Mouse (Mus musculus) liver, postnatal 0 days (tissue): ENCODE measurements around the gene Gpr87. TPM values are rescaled to one million over a fixed set of nuclear protein-coding genes. Genes with fewer than 3 reads are reported as not detected.

ENCODE experiments used
- ATAC-seq: fragments of 200-750 bp; cut with Nextera tagmentation; 2 replicates; pipeline ENCODE4 v1.8.0; 2017; ENCODE audit warnings: mild to moderate bottlenecking, moderate library complexity
- DNase-seq: peaks from one replicate; pipeline ENCODE4 v3.0.0-alpha.2; 2016
- H3K27ac ChIP-seq: fragments of 300-500 bp; sonication (generic); 2 replicates; pipeline ENCODE4 v1.5.1; 2014; ENCODE audit warnings: antibody characterized with exemption, moderate library complexity, mild to moderate bottlenecking, low read depth
- H3K27me3 ChIP-seq: fragments of 300-500 bp; sonication (generic); 2 replicates; pipeline ENCODE4 v1.6.1; 2014; ENCODE audit warnings: low read length, control low read depth, mixed read lengths; ENCODE audit not compliant: insufficient read depth
- H3K36me3 ChIP-seq: fragments of 300-500 bp; sonication (generic); replicated peaks from 2 replicates; pipeline ENCODE4 v1.6.1; 2014; ENCODE audit warnings: mild to moderate bottlenecking, control low read depth, low read length, moderate library complexity, mixed read lengths; ENCODE audit not compliant: insufficient read depth
- H3K4me1 ChIP-seq: fragments of 300-500 bp; sonication (generic); 2 replicates; pipeline ENCODE4 v1.6.1; 2014; ENCODE audit warnings: antibody characterized with exemption, mild to moderate bottlenecking, control low read depth; ENCODE audit not compliant: insufficient read depth
- H3K4me2 ChIP-seq: fragments of 300-500 bp; sonication (generic); 2 replicates; pipeline ENCODE4 v1.6.1; 2014; ENCODE audit warnings: low read depth, mild to moderate bottlenecking, low read length, moderate library complexity, mixed read lengths
- H3K4me3 ChIP-seq: fragments of 300-500 bp; sonication (generic); 2 replicates; pipeline ENCODE4 v1.5.1; 2014; ENCODE audit warnings: low read depth, low read length
- H3K9ac ChIP-seq: fragments of 300-500 bp; sonication (generic); replicated peaks from 2 replicates; pipeline ENCODE4 v1.6.1; 2014; ENCODE audit warnings: mild to moderate bottlenecking, moderate library complexity
- H3K9me3 ChIP-seq: fragments of 300-500 bp; sonication (generic); 2 replicates; pipeline ENCODE4 v1.6.1; 2016; ENCODE audit warnings: mild to moderate bottlenecking, control low read depth, low read length, mixed read lengths
- CTCF ChIP-seq: sonication (generic); IDR thresholded peaks from 2 replicates; pipeline ENCODE4 v1.5.1; 2016; ENCODE audit warnings: antibody characterized with exemption, low read depth
- EP300 ChIP-seq: IDR thresholded peaks from 2 replicates; pipeline ENCODE4 v1.6.1; 2016; ENCODE audit warnings: antibody characterized with exemption, low read depth, mild to moderate bottlenecking
- WGBS: fragments of 180-500 bp; shearing (Covaris S2); extraction: QIAGEN DNeasy Blood & Tissue Kit; methylation state at CpG from one replicate; pipeline ENCODE4 v1.1.7; 2014; ENCODE audit not compliant: insufficient replicate concordance; 5-methylcytosine and 5-hydroxymethylcytosine counted together
- polyA plus RNA-seq: library from polyadenylated mRNA; unstranded; fragments of >200 nt; fragmentation: Nextera tagmentation; extraction: Ambion mirVana; gene quantifications from 2 replicates; pipeline ENCODE4 v1.2.1, GENCODE M21; 2015

The Gpr87 gene
- polyA plus RNA-seq, 1 experiment from 2014 or later = not detected

- no peak overlapping the region for H3K9ac ChIP-seq
- H3K36me3 ChIP-seq = no peaks in the 10 kb centered on the region
- H3K4me2 ChIP-seq = no peak overlapping the region
- H3K27ac ChIP-seq = no peak overlapping the region
- DNase-seq (no peak), ATAC-seq (no peak)
- H3K27me3 ChIP-seq = no peaks in the 10 kb centered on the region
- no peaks in the 10 kb centered on the region for H3K4me1 ChIP-seq
- H3K4me3 ChIP-seq = no peak overlapping the region
- no peaks in the 10 kb centered on the region for H3K9me3 ChIP-seq
- 72% methylated on average over 2 of the region's 2 CpGs for WGBS
- TF ChIP-seq EP300 = no peak
- TF ChIP-seq CTCF = no peak
These were observed 27.4 kb downstream of the Gpr87 start for GRCm38 (mm10) chr3:59167417-59168054.

GRCm38 (mm10) chr3:59160465-59160864, 34.4 kb downstream of the Gpr87 start:
- Histone ChIP-seq H3K9ac (no peak overlapping the region), H3K4me2 (no peak overlapping the region), H3K27ac (no peak overlapping the region), H3K4me3 (no peak overlapping the region), H3K36me3 (no peaks in the 10 kb centered on the region), H3K27me3 (no peaks in the 10 kb centered on the region), H3K9me3 (no peaks in the 10 kb centered on the region), H3K4me1 (no peaks in the 10 kb centered on the region)
- TF ChIP-seq EP300 = no peak
- no peak for TF ChIP-seq CTCF
- ATAC-seq (no peak), DNase-seq (no peak)
- 51% methylated on average over 1 of the region's 1 CpGs for WGBS

DNA sequence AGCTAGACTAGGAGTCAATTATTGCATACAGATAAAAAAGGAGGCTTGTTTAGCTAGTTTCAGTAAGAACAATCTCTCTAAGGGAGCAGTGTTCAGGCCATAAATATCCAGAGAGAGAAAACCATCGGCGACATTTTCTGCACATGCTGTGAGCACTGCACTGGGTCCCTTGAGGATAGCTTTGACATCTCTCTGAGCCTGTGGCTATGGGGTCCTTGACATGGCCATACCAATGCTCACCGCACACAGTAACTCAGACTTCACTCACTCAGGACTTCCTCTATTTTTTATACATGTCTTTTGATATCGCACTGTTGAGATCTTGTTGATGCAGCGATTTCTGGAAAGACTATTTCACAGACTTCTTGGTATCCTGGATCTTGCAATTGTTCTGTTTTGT, 37.9 kb downstream of the Gpr87 start:
- WGBS = 78% methylated on average over 5 of the region's 5 CpGs
- no peak overlapping the region for H3K27ac ChIP-seq
- TF ChIP-seq CTCF = no peak
- TF ChIP-seq EP300 = no peak
- H3K4me1 ChIP-seq = no peaks in the 10 kb centered on the region
- H3K9me3 ChIP-seq = no peaks in the 10 kb centered on the region
- H3K36me3 ChIP-seq = no peaks in the 10 kb centered on the region
- H3K9ac ChIP-seq = no peak overlapping the region
- no peak overlapping the region for H3K4me2 ChIP-seq
- no peaks in the 10 kb centered on the region for H3K27me3 ChIP-seq
- no peak for ATAC-seq
- DNase-seq = no peak
- no peak overlapping the region for H3K4me3 ChIP-seq

DNA sequence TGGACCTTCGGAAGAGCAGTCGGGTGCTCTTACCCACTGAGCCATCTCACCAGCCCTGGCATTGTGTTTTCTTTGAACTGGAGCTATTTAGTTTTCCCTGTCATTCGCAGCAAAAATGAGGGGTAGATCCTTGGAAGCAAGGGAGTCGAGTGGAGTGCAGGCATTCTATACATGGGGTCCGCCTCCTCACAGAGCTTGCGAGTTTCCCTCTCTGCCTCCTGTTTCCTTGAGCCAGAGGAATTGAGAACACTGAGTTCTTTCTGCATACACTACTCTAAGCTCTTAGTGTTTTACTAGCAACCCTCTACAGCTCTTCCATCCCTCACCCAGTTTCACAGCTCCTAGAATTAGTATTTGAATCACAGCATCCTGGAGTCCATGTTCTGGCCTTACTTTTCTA, 39.5 kb downstream of the Gpr87 start:
- Histone ChIP-seq H3K27ac (no peak overlapping the region), H3K9ac (no peak overlapping the region), H3K4me2 (no peak overlapping the region), H3K4me1 (0 out of 2 replicates have a peak, but pooled peaks cover 2% of the 10 kb centered on the region), H3K9me3 (no peaks in the 10 kb centered on the region), H3K36me3 (no peaks in the 10 kb centered on the region), H3K4me3 (no peak overlapping the region), H3K27me3 (no peaks in the 10 kb centered on the region)
- 83% methylated on average over 6 of the region's 6 CpGs for WGBS
- DNase-seq (no peak), ATAC-seq (no peak)
- no peak for TF ChIP-seq CTCF
- TF ChIP-seq EP300 = no peak

- Histone ChIP-seq H3K9ac (no peak overlapping the region), H3K9me3 (no peaks in the 10 kb centered on the region), H3K4me2 (no peak overlapping the region), H3K27me3 (no peaks in the 10 kb centered on the region), H3K27ac (no peak overlapping the region), H3K4me3 (no peak overlapping the region), H3K4me1 (0 out of 2 replicates have a peak, but pooled peaks cover 2% of the 10 kb centered on the region), H3K36me3 (no peaks in the 10 kb centered on the region)
- TF ChIP-seq EP300 (no peak), CTCF (no peak)
- 50% methylated on average over 2 of the region's 2 CpGs for WGBS
- no peak for ATAC-seq
- no peak for DNase-seq
These were observed 40.0 kb downstream of the Gpr87 start for GRCm38 (mm10) chr3:59154888-59155287.

GRCm38 (mm10) chr3:59153424-59153823, 41.5 kb downstream of the Gpr87 start, which contains the start of gene P2ry14:
P2ry14 (minus strand) TSS chr3:59153618.
- 29% methylated on average over 5 of the region's 5 CpGs for WGBS
- peaks cover 5% of the 10 kb centered on the region; the same call in 1 of the 2 replicates for H3K4me1 ChIP-seq
- no peaks in the 10 kb centered on the region for H3K36me3 ChIP-seq
- no peak within 1 kb of the TSS for H3K4me3 ChIP-seq
- no peak within 1 kb of the TSS for H3K9ac ChIP-seq
- no peaks in the 10 kb centered on the region for H3K9me3 ChIP-seq
- no peak for TF ChIP-seq EP300
- no peak for TF ChIP-seq CTCF
- DNase-seq (no peak), ATAC-seq (no peak; the same call in 1 of the 2 replicates)
- H3K27me3 ChIP-seq = no peaks in the 10 kb centered on the region
- peak within 1 kb of the TSS; percentile 39; the same call in 1 of the 2 replicates for H3K27ac ChIP-seq
- H3K4me2 ChIP-seq = no peak within 1 kb of the TSS; the same call in 1 of the 2 replicates
